Mouse (Mus musculus) lung, postnatal 0 days (tissue): ENCODE measurements around the gene Rnls. TPM values are rescaled to one million over a fixed set of nuclear protein-coding genes. Genes with fewer than 3 reads are reported as not detected.

Experiments
- ATAC-seq: fragments of 200-750 bp; cut with Nextera tagmentation; 2 replicates; pipeline ENCODE4 v1.8.0; 2017; ENCODE audit warnings: moderate library complexity
- DNase-seq: peaks from one replicate; pipeline ENCODE4 v3.0.0-alpha.2; 2016; ENCODE audit warnings: low spot score
- H3K27ac ChIP-seq: fragments of 300-500 bp; sonication (generic); 2 replicates; pipeline ENCODE4 v1.5.1; 2014; ENCODE audit warnings: antibody characterized with exemption, mild to moderate bottlenecking, low read length, mixed read lengths
- H3K27me3 ChIP-seq: fragments of 300-500 bp; sonication (generic); replicated peaks from 2 replicates; pipeline ENCODE4 v1.6.1; 2014; ENCODE audit warnings: low read length, mixed read lengths; ENCODE audit not compliant: insufficient read depth
- H3K36me3 ChIP-seq: fragments of 300-500 bp; sonication (generic); 2 replicates; pipeline ENCODE4 v1.6.1; 2014; ENCODE audit warnings: low read length, mixed read lengths; ENCODE audit not compliant: insufficient read depth
- H3K4me1 ChIP-seq: fragments of 300-500 bp; sonication (generic); 2 replicates; pipeline ENCODE4 v1.6.1; 2014; ENCODE audit warnings: antibody characterized with exemption, low read depth, low read length, mixed read lengths; ENCODE audit not compliant: insufficient read depth
- H3K4me2 ChIP-seq: fragments of 300-500 bp; sonication (generic); replicated peaks from 2 replicates; pipeline ENCODE4 v1.6.1; 2014; ENCODE audit warnings: low read depth, mild to moderate bottlenecking, low read length, moderate library complexity, mixed read lengths
- H3K4me3 ChIP-seq: fragments of 300-500 bp; sonication (generic); 2 replicates; pipeline ENCODE4 v1.5.1; 2014; ENCODE audit warnings: low read depth, low read length
- H3K9ac ChIP-seq: fragments of 300-500 bp; sonication (generic); replicated peaks from 2 replicates; pipeline ENCODE4 v1.6.1; 2014; ENCODE audit warnings: low read depth, mild to moderate bottlenecking
- H3K9me3 ChIP-seq: fragments of 300-500 bp; sonication (generic); 2 replicates; pipeline ENCODE4 v1.6.1; 2016; ENCODE audit warnings: low read length, mixed read lengths
- CTCF ChIP-seq: IDR thresholded peaks from 2 replicates; pipeline ENCODE4 v1.5.1; 2016; ENCODE audit warnings: antibody characterized with exemption, mild to moderate bottlenecking
- EP300 ChIP-seq: IDR thresholded peaks from 2 replicates; pipeline ENCODE4 v1.6.1; 2016; ENCODE audit warnings: antibody characterized with exemption, mild to moderate bottlenecking, control low read depth
- WGBS: fragments of 180-500 bp; shearing (Covaris S2); extraction: QIAGEN DNeasy Blood & Tissue Kit; methylation state at CpG from one replicate; pipeline ENCODE4 v1.1.7; 2014; 5-methylcytosine and 5-hydroxymethylcytosine counted together
- polyA plus RNA-seq: library from polyadenylated mRNA; unstranded; fragments of >200 nt; fragmentation: Nextera tagmentation; extraction: Ambion mirVana; gene quantifications from 2 replicates; pipeline ENCODE4 v1.2.1, GENCODE M21; 2015

Gene Rnls
- polyA plus RNA-seq, 1 experiment from 2014 or later = 9.6 TPM

DNA sequence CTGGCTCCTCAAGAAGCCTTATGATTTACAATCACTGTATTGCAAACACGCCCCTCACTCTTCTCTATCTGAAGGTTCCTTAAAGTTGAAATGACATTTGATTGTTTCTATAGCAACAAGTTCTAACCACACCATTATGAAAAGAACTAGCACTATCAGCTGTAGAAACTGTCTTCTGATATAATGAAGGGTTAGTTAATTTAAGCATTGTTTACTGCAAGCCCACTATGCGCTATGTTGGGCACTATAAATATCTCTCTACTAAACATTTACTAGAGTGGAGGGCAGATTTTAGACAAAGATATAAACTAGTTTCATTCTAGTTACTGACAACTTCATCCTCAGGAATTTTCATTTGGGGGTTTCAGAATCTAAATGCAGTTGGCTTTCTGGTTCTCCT is 182.4 kb downstream of the Rnls start:
- H3K4me3 ChIP-seq = no peak overlapping the region
- DNase-seq (no peak), ATAC-seq (no peak)
- H3K27ac ChIP-seq = no peak overlapping the region
- no peak overlapping the region for H3K9ac ChIP-seq
- no peak overlapping the region for H3K4me2 ChIP-seq
- no peaks in the 10 kb centered on the region for H3K4me1 ChIP-seq
- no peaks in the 10 kb centered on the region for H3K36me3 ChIP-seq
- TF ChIP-seq EP300 (no peak), CTCF (no peak)
- H3K9me3 ChIP-seq = no peaks in the 10 kb centered on the region
- no peaks in the 10 kb centered on the region for H3K27me3 ChIP-seq
- 77% methylated on average over 2 of the region's 2 CpGs for WGBS

GRCm38 (mm10) chr19:33207991-33208390 is 184.1 kb downstream of the Rnls start:
- DNase-seq (no peak), ATAC-seq (no peak)
- Histone ChIP-seq H3K27ac (no peak overlapping the region), H3K4me2 (no peak overlapping the region), H3K9me3 (no peaks in the 10 kb centered on the region), H3K9ac (no peak overlapping the region), H3K27me3 (no peaks in the 10 kb centered on the region), H3K36me3 (no peaks in the 10 kb centered on the region), H3K4me3 (no peak overlapping the region), H3K4me1 (no peaks in the 10 kb centered on the region)
- no peak for TF ChIP-seq CTCF
- TF ChIP-seq EP300 = no peak
- WGBS = 59% methylated on average over 1 of the region's 1 CpGs

- no peak for DNase-seq
- WGBS = 81% methylated on average over 2 of the region's 2 CpGs
- Histone ChIP-seq H3K27me3 (no peaks in the 10 kb centered on the region), H3K36me3 (no peaks in the 10 kb centered on the region), H3K27ac (no peak overlapping the region), H3K4me2 (no peak overlapping the region), H3K4me1 (no peaks in the 10 kb centered on the region), H3K4me3 (no peak overlapping the region), H3K9ac (no peak overlapping the region), H3K9me3 (no peaks in the 10 kb centered on the region)
- ATAC-seq = no peak
- TF ChIP-seq CTCF (no peak), EP300 (no peak)
Observed at GRCm38 (mm10) chr19:33205389-33205788, 186.7 kb downstream of the Rnls start.

DNA sequence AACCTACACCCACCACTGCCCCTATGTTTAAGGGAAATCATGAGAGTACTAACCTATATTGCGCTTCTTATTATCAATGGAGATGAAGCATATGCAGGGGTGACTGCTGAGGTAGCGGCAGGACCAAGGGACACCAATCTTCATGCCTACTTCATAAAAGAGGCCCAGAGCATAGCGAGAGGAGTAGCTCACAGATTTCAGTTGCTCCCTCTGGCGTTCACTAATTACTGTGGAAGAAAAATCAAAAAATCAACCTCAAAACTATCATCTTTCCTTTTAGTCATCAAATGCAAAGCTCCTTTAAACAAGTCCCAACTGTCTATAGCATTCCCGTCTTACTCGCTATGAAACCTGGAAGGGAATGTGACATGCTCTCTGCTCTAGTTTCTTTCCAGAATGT is 189.7 kb downstream of the Rnls start:
- Histone ChIP-seq H3K9ac (no peak overlapping the region), H3K4me2 (no peak overlapping the region), H3K9me3 (no peaks in the 10 kb centered on the region), H3K27ac (no peak overlapping the region), H3K36me3 (no peaks in the 10 kb centered on the region), H3K4me1 (no peaks in the 10 kb centered on the region), H3K27me3 (no peaks in the 10 kb centered on the region), H3K4me3 (no peak overlapping the region)
- DNase-seq (no peak), ATAC-seq (no peak)
- 80% methylated on average over 6 of the region's 6 CpGs for WGBS
- no peak for TF ChIP-seq EP300
- no peak; the same call in none of the 2 replicates for TF ChIP-seq CTCF

DNA sequence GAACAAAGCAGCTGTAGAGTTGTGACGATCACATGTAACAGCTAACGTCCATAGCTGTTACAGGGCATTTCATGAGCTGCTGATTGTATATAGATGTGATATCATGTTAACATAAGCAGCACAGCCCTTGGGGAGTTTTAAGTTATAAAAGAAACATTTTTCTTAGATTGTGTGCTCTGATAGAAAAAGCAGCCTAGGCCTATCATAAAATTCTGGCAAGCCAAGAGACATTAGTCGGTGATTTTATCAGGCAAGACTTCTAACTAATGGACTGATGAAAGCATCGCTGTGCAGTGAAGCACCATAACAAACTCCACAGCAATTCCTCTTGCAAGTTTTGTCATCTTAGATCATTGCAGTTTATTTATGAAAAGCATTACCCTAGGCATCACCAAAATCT is 190.9 kb downstream of the Rnls start:
- no peak for DNase-seq
- no peaks in the 10 kb centered on the region for H3K36me3 ChIP-seq
- H3K4me1 ChIP-seq = no peaks in the 10 kb centered on the region
- WGBS = 44% methylated on average over 4 of the region's 4 CpGs
- H3K9me3 ChIP-seq = no peaks in the 10 kb centered on the region
- no peak overlapping the region for H3K4me3 ChIP-seq
- H3K27me3 ChIP-seq = no peaks in the 10 kb centered on the region
- H3K9ac ChIP-seq = no peak overlapping the region
- no peak overlapping the region for H3K4me2 ChIP-seq
- TF ChIP-seq EP300 (no peak), CTCF (no peak)
- H3K27ac ChIP-seq = no peak overlapping the region
- ATAC-seq = no peak

- Histone ChIP-seq H3K4me2 (no peak overlapping the region), H3K27ac (no peak overlapping the region), H3K4me1 (no peaks in the 10 kb centered on the region), H3K9me3 (no peaks in the 10 kb centered on the region), H3K36me3 (no peaks in the 10 kb centered on the region), H3K27me3 (no peaks in the 10 kb centered on the region), H3K4me3 (no peak overlapping the region), H3K9ac (no peak overlapping the region)
- 59% methylated on average over 2 of the region's 2 CpGs for WGBS
- TF ChIP-seq EP300 (no peak), CTCF (no peak)
- no peak for DNase-seq
- no peak for ATAC-seq
Observed at GRCm38 (mm10) chr19:33192064-33192463, 200.0 kb downstream of the Rnls start.

DNA sequence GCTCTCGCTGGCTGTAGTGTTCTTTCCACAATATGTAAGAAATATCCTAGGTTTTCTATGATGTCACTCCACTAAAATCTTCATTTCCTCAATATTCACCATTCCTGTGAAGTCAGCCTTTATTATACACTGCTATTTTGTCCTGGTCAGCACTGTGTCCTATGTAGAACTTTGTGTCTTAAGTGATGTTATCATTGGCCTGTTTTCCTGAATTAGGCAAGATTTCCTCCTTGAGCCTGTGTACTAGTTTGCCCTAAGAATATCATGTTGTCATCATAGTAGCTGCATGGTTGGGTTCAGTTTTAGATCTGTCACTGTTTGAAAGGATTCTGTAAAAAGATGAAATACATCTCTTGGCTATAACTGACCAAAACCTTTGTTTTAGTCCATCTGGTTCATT is 203.3 kb downstream of the Rnls start:
- TF ChIP-seq EP300 (no peak), CTCF (no peak)
- no peak overlapping the region for H3K4me2 ChIP-seq
- no peak for ATAC-seq
- H3K27ac ChIP-seq = no peak overlapping the region
- no peak overlapping the region for H3K9ac ChIP-seq
- no peaks in the 10 kb centered on the region for H3K4me1 ChIP-seq
- no peaks in the 10 kb centered on the region for H3K27me3 ChIP-seq
- no peaks in the 10 kb centered on the region for H3K9me3 ChIP-seq
- no peak overlapping the region for H3K4me3 ChIP-seq
- no peak for DNase-seq
- WGBS = 87% methylated on average over 1 of the region's 1 CpGs
- H3K36me3 ChIP-seq = no peaks in the 10 kb centered on the region
